Mouse (Mus musculus) liver, adult 2 months (tissue): Measurements from ENCODE around the gene a. TPM values are rescaled to one million over a fixed set of nuclear protein-coding genes. Genes with fewer than 3 reads are reported as not detected.

ENCODE experiments used
- DNase-seq: peaks from one replicate; pipeline ENCODE4 v3.0.0-alpha.2; 2011; ENCODE audit warnings: low read depth, low spot score; ENCODE audit errors: extremely low read depth
- H3K27ac ChIP-seq: fragments of 200-500 bp; replicated peaks from 2 replicates; pipeline ENCODE4 v1.5.1; 2012; ENCODE audit warnings: low read depth, mild to moderate bottlenecking, control low read depth, inconsistent platforms, low read length; ENCODE audit not compliant: insufficient read depth
- H3K27me3 ChIP-seq: fragments of 200-500 bp; 2 replicates; pipeline ENCODE4 v1.6.1; 2012; ENCODE audit warnings: mild to moderate bottlenecking, moderate library complexity, low read length, inconsistent platforms; ENCODE audit not compliant: control insufficient read depth, insufficient read depth
- H3K36me3 ChIP-seq: fragments of 200-500 bp; 2 replicates; pipeline ENCODE4 v1.6.1; 2012; ENCODE audit warnings: low read length, inconsistent platforms; ENCODE audit not compliant: control insufficient read depth, insufficient read depth
- H3K4me1 ChIP-seq: fragments of 200-500 bp; 2 replicates; pipeline ENCODE4 v1.6.1; 2011; ENCODE audit warnings: low read length; ENCODE audit not compliant: control insufficient read depth, insufficient read depth
- H3K4me3 ChIP-seq: fragments of 200-500 bp; 2 replicates; pipeline ENCODE4 v1.5.1; 2011; ENCODE audit warnings: low read depth, mild to moderate bottlenecking, control low read depth, low read length, moderate library complexity; ENCODE audit not compliant: insufficient read depth
- H3K79me2 ChIP-seq: fragments of 200-500 bp; 2 replicates; pipeline ENCODE4 v1.6.1; 2012; ENCODE audit warnings: inconsistent platforms, mild to moderate bottlenecking, low read length, moderate library complexity; ENCODE audit not compliant: control insufficient read depth, insufficient read depth
- H3K9ac ChIP-seq: fragments of 200-500 bp; 2 replicates; pipeline ENCODE4 v1.6.1; 2012; ENCODE audit warnings: low read depth, mild to moderate bottlenecking, control low read depth, inconsistent platforms, low read length
- CTCF ChIP-seq: fragments of 200-500 bp; IDR thresholded peaks from 2 replicates; pipeline ENCODE4 v1.5.1; 2011; ENCODE audit warnings: low read depth, low read length, control low read depth
- POLR2A ChIP-seq: fragments of 200-500 bp; IDR thresholded peaks from 2 replicates; pipeline ENCODE4 v1.6.1; 2011; ENCODE audit warnings: low read length, control low read depth; ENCODE audit not compliant: insufficient read depth; ENCODE audit errors: extremely low read depth
- WGBS: fragments of 180-500 bp; shearing (Covaris S2); methylation state at CpG from one replicate; pipeline ENCODE4 v1.1.7; 2018; 5-methylcytosine and 5-hydroxymethylcytosine counted together
- polyA plus RNA-seq: library from polyadenylated mRNA; depleted of rRNA; stranded (reverse); fragments of >200 nt; gene quantifications from 2 replicates; pipeline ENCODE4 v1.2.3, GENCODE M21; 2012; rRNA removed
- total RNA-seq: library from RNA; depleted of rRNA; stranded (reverse); fragments of >200 nt; gene quantifications from 2 replicates; pipeline ENCODE4 v1.2.3, GENCODE M21; 2014; rRNA removed

a gene
- not detected in 2 replicates for total RNA-seq
- polyA plus RNA-seq: not detected in 2 replicates

- DNase-seq: peak; percentile 95
- Histone ChIP-seq H3K27ac (peak within 1 kb of the TSS; percentile 96), H3K36me3 (no peaks in the 10 kb centered on the region), H3K79me2 (peaks cover 22% of the 10 kb centered on the region; the same call in 1 of the 2 replicates), H3K27me3 (no peaks in the 10 kb centered on the region), H3K4me1 (peaks cover 19% of the 10 kb centered on the region), H3K9ac (peak within 1 kb of the TSS; percentile 94), H3K4me3 (peak within 1 kb of the TSS; percentile 80)
- TF ChIP-seq CTCF: no peak
- peak; percentile 98 for TF ChIP-seq POLR2A
- under 1% methylated on average over 71 of the region's 89 CpGs for WGBS
Measured at GRCm38 (mm10) chr2:154790656-154791483, at the start of gene a, which contains the start of gene Raly. Gene a (plus strand): TSS chr2:154791402. Gene Raly (plus strand): TSS chr2:154791096.

DNA sequence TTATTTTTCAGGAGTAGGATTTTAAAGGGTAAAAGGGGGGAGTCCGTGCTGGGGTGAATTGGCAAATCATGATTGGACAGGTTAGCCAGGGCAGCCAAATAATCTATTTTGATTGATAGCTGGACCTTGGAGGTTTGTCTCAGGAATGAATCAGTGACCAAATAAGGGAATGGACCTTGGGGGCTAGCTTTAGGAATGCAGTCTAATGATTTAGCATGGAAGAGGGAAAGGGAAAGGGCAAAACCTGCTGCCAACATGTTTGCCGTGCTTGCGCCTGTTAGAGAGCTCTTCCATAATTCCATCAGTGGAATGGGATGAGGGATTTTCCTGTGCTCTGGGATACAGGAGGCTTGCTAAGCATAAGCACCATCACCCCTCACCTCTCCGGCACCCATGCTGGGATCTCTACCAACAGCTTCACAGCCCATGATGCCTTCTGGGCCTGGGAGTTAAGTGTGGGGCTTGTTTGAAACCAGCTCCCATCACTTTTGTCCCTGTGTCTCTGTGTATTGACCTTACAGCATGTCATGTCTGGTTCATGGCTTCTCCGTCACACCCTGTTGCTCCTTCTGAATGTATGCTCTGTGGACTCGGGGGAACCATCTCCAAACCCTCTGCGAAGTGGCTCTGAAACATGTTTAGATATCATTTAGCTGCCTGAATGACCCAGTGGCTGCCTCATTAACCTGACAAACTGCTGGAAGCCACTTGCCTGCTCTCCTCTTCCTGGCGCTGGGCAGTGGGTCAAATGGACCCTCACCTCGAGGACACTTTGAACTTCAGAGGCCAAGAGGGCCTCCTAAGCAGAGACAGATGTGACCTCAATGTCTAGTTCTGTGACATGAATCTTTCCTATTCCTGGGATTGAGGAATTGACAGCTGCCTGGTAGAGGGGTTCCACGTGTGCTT lies 48.0 kb upstream of the a start:
- Histone ChIP-seq H3K9ac (no peak overlapping the region), H3K4me1 (no peaks in the 10 kb centered on the region), H3K4me3 (no peak overlapping the region), H3K79me2 (no peaks in the 10 kb centered on the region), H3K27me3 (no peaks in the 10 kb centered on the region), H3K36me3 (no peaks in the 10 kb centered on the region), H3K27ac (no peak overlapping the region)
- 81% methylated on average over 10 of the region's 10 CpGs for WGBS
- no peak for DNase-seq
- TF ChIP-seq POLR2A: no peak
- TF ChIP-seq CTCF: no peak

GRCm38 (mm10) chr2:154743915-154744314 lies 47.3 kb upstream of the a start:
- TF ChIP-seq POLR2A (no peak), CTCF (no peak)
- no peak for DNase-seq
- Histone ChIP-seq H3K79me2 (no peaks in the 10 kb centered on the region), H3K4me3 (no peak overlapping the region), H3K9ac (no peak overlapping the region), H3K27me3 (no peaks in the 10 kb centered on the region), H3K27ac (no peak overlapping the region), H3K36me3 (no peaks in the 10 kb centered on the region), H3K4me1 (no peaks in the 10 kb centered on the region)
- WGBS: 88% methylated on average over 4 of the region's 4 CpGs

DNA sequence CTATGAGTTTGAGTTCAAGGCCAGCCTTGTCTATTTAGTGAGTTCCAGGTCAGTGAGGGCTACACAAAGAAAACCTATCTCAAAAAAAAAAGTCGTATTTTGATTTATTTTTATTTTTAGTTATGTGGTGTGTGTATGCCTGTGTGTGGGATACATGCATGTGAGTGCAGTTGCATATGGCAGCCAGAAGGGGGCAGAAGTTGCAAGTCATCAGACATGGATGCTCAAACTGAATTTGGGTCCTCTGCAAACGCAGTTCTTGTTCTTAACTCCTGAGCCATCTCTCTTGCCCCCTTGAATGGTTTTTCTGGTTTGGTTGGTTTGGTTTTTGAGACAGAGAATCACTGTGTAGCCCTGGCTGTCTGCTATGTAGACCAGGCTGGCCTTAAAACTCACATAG lies 42.8 kb upstream of the a start:
- WGBS: 100% methylated on average over 2 of the region's 2 CpGs
- no peaks in the 10 kb centered on the region for H3K27me3 ChIP-seq
- DNase-seq: no peak
- H3K4me3 ChIP-seq: no peak overlapping the region
- no peaks in the 10 kb centered on the region for H3K36me3 ChIP-seq
- H3K4me1 ChIP-seq: no peaks in the 10 kb centered on the region
- no peak overlapping the region for H3K27ac ChIP-seq
- no peaks in the 10 kb centered on the region for H3K79me2 ChIP-seq
- no peak for TF ChIP-seq CTCF
- no peak overlapping the region for H3K9ac ChIP-seq

DNA sequence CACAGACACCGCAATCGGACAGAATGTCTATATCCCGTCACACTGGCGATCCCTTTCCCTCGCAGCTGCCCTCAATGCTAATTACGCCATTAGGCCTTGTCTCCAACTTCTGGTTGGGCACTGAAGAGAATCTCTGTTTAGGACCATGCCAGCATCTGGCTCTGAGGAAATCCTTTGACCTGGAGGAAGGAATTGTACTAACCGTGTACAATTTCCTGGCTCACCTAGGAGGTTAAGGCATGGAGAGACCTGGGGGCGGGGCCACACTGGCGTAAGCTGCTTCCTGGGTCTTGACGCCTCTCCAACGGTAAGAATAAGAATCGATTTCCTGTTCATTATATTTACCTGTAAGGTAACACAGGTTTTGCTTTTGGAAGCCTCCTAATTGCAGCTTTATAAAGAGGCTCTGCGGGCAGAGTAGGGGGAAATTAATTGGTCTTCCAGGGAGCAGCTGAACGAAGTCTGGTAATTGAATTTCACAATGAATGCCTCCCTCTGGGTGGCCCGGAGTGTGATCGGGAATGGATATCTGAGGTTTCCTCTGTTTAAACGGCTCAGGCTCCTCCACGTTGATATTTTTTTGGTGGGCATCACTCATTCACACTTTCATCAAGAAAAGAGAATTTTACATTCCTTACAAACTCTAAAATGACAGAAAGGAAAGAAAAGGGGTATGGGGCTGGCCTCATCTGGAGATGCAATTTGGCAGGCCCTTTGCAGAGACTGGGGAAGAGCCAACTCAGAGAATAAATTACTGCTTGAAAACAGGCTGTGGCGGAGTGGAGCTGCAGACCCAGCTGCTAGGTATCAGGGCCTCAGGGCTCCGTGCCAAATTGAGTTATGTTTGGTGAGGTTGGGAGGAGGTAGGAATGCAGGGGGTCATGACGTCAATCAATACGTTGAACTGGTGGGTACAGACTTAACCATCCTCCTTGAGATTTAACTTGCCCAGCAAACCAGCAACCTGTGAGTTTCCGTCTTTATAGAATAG lies 41.9 kb upstream of the a start:
- WGBS: 78% methylated on average over 23 of the region's 23 CpGs
- TF ChIP-seq CTCF (no peak), POLR2A (no peak)
- Histone ChIP-seq H3K4me1 (no peaks in the 10 kb centered on the region), H3K27ac (no peak overlapping the region), H3K4me3 (no peak overlapping the region), H3K9ac (no peak overlapping the region), H3K27me3 (no peaks in the 10 kb centered on the region), H3K36me3 (no peaks in the 10 kb centered on the region), H3K79me2 (no peaks in the 10 kb centered on the region)
- no peak for DNase-seq
